Mouse (Mus musculus): Measurements from ENCODE around the gene Zfp651.
A peak's percentile ranks its signal among the peaks of the same experiment; 100 is the strongest.

Zfp651 gene

GRCm38 (mm10) chr9:121810081-121810821 lies 51.1 kb downstream of the Zfp651 start:
- peak; percentile 78 for DNase-seq (ENCODE audit: low read depth, low spot score)

- DNase-seq (ENCODE audit: low read depth, low spot score): no peak
These were observed 56.1 kb downstream of the Zfp651 start for GRCm38 (mm10) chr9:121815183-121815582.

DNA sequence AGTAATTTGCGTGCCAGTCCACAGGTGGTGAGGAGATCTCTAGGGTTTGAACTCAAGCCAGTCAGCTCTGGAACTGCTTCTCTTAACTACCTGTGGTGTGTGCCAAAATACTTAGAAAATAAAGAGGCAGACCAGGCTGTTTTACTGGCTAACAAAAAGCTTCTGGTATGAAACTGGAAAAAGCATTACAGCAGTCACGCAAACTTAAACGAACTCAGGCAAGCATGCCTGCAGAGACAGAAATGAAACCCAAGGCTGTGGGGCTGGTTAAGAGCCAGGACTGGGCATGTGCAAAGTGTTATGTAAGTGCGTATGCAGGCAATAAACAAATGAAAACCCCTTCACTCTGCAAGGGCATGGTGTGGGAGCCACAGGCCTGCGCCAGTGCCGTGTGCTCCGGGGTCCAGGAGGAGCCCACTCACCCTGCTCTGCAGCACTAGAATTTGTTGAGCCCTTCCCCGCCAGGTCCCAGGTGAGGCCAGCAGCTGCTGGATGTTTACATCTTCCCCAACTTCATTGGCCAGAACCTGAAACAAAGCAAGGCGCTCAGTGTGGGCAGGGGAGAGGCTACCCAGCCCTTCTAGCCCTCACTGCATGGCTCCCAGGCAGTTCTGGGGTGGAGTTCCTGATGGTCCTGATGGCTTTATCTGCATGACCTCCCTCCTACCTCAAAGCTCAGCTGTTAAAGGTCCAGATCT lies 60.1 kb downstream of the Zfp651 start:
- DNase-seq (ENCODE audit: low read depth, low spot score): no peak

DNA sequence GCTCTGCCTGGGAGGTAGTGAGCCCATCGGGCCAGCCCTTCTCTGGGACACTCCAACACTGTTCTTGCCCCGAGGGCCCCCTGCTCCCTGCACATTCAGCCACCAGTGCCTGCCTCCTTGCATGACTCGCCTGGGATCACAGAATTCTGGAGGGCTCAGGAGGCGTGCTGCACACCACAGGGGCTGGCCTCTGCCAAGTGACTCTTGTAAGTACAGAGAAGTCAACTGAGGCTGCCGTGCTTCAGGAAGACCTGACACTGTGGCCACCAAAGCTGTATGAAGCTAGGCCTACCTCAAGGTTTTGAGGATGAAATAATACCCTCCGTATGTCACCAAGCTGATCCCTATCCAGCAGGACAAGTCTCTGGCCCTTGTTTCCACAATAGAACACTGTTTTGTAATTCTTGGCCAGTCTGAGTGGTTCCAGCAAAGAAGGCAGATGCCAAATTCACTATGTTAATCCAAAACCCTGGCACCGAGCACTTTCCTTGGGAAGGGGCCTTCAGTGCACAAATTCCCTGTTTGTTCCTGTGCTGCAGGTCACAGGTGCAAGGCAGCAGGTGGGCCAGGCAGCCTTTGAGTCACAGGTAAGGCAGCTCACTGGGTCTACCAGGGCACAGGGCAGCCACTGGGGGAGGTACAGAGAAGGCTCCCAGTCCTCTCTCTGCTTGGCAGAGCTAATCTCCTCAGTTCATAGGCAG lies 60.8 kb downstream of the Zfp651 start:
- no peak for DNase-seq (ENCODE audit: low read depth, low spot score)

GRCm38 (mm10) chr9:121820765-121821164 lies 61.6 kb downstream of the Zfp651 start:
- no peak for DNase-seq (ENCODE audit: low read depth, low spot score)
